9 mouse cellular contexts compared by ENCODE assay signal in the genomic region with DNA sequence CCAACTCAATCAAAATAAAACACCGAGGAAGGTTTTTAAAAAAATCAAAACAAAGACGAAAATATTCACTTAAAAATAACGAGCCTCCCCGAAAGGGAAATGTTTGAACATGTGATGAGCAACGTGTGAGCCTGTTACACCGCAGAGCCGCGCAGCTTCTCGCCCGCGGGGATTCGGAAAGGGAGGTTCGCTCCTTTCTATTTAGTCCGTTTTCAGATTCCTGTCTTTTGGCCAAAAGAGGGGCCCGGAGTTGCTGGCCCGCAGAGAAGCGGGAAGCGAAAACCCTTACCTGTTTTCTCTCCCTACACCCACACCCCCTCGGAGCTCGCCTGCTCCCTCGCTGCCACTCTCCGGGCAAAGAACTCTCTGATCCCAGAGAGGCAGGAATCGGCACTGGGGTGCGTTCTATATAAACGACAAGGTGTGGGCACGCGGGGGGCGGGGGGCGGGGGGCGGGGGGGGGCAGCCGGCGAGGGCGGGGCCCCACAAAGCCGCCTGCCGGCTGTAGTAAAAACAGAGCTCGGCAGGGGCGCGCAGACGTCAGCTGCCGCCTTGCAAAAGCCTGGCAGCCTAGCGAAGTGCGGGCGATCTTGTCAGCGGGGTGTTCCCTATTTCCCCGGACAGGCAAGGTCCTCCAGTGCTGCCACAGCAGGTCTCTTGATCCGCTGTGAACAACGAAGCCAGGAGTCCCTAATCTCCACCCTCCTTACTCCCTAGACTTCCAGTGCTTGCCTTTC. TPM values are rescaled to one million over a fixed set of nuclear protein-coding genes. Genes with fewer than 3 reads are reported as not detected.
DNase-seq lines count a peak whose midpoint lies in the region; ATAC-seq and TF ChIP-seq lines count a peak whose summit lies in the region.
"Had no signal": no experiment of that assay in that cellular context is flagged by ENCODE, and none has a peak within 500 bp of the region (broad histone marks: within the 10 kb centered on the region; RNA-seq: fewer than 3 reads in every experiment).

A gene (minus strand): TSS at position 377 of the 737 bp plus-strand sequence.

- peak within 1 kb of the TSS; percentile 79 for H3K27ac ChIP-seq in embryonic facial prominence, embryonic 10.5 days (replicated peaks)
- no peak within 1 kb of the TSS for H3K27ac ChIP-seq in intestine, postnatal 0 days (ENCODE audit: low read depth, low read length)

- peak within 1 kb of the TSS; percentile 77 for H3K4me2 ChIP-seq in intestine, postnatal 0 days (replicated peaks; ENCODE audit: low read depth)

- TF ChIP-seq CTCF in intestine, postnatal 0 days (IDR thresholded peaks at IDR 0.05; ENCODE audit: low read depth) = no peak

- no peaks in the 10 kb centered on the region for H3K36me3 ChIP-seq in embryonic facial prominence, embryonic 10.5 days (replicated peaks)
- no peaks in the 10 kb centered on the region for H3K36me3 ChIP-seq in intestine, postnatal 0 days (ENCODE audit: control insufficient read depth, insufficient read depth)
- H3K36me3 ChIP-seq: G1E had no signal

- peaks cover 67% of the 10 kb centered on the region for H3K27me3 ChIP-seq in embryonic facial prominence, embryonic 10.5 days (replicated peaks; ENCODE audit: low read depth, poor library complexity, severe bottlenecking)
- peaks cover 6% of the 10 kb centered on the region; the same call in 1 of the 2 replicates for H3K27me3 ChIP-seq in intestine, postnatal 0 days (replicated peaks; ENCODE audit: control insufficient read depth, insufficient read depth, low read length)

- WGBS in embryonic facial prominence, embryonic 10.5 days = 15% methylated on average over 46 of the region's 47 CpGs
- 17% methylated on average over 44 of the region's 47 CpGs for WGBS in intestine, postnatal 0 days

- no peaks in the 10 kb centered on the region; the same call in 1 of the 2 replicates for H3K4me1 ChIP-seq in embryonic facial prominence, embryonic 10.5 days
- H3K4me1 ChIP-seq in intestine, postnatal 0 days (replicated peaks; ENCODE audit: control insufficient read depth, insufficient read depth, low read length) = no peaks in the 10 kb centered on the region

- H3K9me3 ChIP-seq in embryonic facial prominence, embryonic 10.5 days = no peaks in the 10 kb centered on the region
- H3K9me3 ChIP-seq in intestine, postnatal 0 days (ENCODE audit: control insufficient read depth) = no peaks in the 10 kb centered on the region

- no peak for ATAC-seq in intestine, postnatal 0 days

- peak within 1 kb of the TSS; percentile 61 for H3K4me3 ChIP-seq in embryonic facial prominence, embryonic 10.5 days
- peak within 1 kb of the TSS; percentile 43 for H3K4me3 ChIP-seq in intestine, postnatal 0 days (ENCODE audit: low read depth, low read length)

- DNase-seq in left cerebral cortex, adult 18-20 months (ENCODE audit: low spot score in 2 of 2) = peak in 1 of 2 experiments; percentile 2
- no peak for DNase-seq in left cerebral cortex, adult 11 months (ENCODE audit: low spot score)
- DNase-seq in embryonic facial prominence, embryonic 10.5 days (ENCODE audit: low spot score) = peak; percentile 51
- DNase-seq in heart, adult 18-20 months = peak; percentile 33 to 34
- DNase-seq in liver = peak; percentile 5
- peak; percentile 51 for DNase-seq in neural tube, embryonic 10.5 days (ENCODE audit: extremely low spot score, low spot score)
- peak; percentile 14 for DNase-seq in thymus, postnatal 0 days (ENCODE audit: low spot score)

- H3K9ac ChIP-seq in intestine, postnatal 0 days (ENCODE audit: low read depth, low read length) = no peak within 1 kb of the TSS

RNA-seq across cellular contexts. Expression of the gene that starts here (rescaled TPM):
- total RNA-seq in left cerebral cortex, adult 18-20 months (2021) = 100 to 1,000 TPM; 127 to 150 TPM
- polyA plus RNA-seq in embryonic facial prominence, embryonic 10.5 days (2016; fragmentation: Nextera tagmentation; extraction: Ambion mirVana) = 17.1 and 19.0 TPM in 2 replicates
- 100 to 1,000 TPM; 117 to 126 TPM for total RNA-seq in heart, adult 18-20 months (2021)
- 18.7 and 19.9 TPM in 2 replicates for polyA plus RNA-seq in intestine, postnatal 0 days (2015; fragmentation: Nextera tagmentation; extraction: Ambion mirVana)
- polyA plus RNA-seq in thymus, postnatal 0 days (2015; fragmentation: Nextera tagmentation; extraction: Ambion mirVana) = 2.0 and 2.2 TPM in 2 replicates
- total RNA-seq: G1E had no signal
- polyA plus RNA-seq: G1E had no signal
